Mouse (Mus musculus): ENCODE results near the gene Slc7a5. TPM values are rescaled to one million over a fixed set of nuclear protein-coding genes. Genes with fewer than 3 reads are reported as not detected.

Gene Slc7a5
- polyA plus RNA-seq, 2 experiments from 2014 or later: 1.8 to 3.3 TPM

DNA sequence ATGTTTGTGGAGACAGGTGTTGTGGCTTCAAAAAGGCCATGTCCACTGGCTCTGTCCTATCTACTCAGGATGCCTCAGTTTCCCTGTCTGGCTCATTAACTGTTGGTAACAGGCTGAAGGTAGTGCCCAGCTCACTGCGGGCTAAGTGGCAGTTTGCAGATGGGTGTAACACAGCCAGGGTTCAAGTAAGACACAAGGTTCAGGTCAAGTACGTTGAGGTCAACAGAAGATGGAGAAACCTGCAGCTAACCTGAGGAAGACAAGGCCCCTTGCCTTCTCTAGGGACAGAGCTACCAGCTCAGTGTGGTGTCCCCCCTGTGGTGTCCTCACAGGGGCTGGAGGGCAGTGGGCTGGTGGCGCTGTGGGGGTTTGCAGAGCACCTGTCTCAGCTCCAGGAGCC lies 27.8 kb downstream of the Slc7a5 start:
- no peak for ATAC-seq

DNA sequence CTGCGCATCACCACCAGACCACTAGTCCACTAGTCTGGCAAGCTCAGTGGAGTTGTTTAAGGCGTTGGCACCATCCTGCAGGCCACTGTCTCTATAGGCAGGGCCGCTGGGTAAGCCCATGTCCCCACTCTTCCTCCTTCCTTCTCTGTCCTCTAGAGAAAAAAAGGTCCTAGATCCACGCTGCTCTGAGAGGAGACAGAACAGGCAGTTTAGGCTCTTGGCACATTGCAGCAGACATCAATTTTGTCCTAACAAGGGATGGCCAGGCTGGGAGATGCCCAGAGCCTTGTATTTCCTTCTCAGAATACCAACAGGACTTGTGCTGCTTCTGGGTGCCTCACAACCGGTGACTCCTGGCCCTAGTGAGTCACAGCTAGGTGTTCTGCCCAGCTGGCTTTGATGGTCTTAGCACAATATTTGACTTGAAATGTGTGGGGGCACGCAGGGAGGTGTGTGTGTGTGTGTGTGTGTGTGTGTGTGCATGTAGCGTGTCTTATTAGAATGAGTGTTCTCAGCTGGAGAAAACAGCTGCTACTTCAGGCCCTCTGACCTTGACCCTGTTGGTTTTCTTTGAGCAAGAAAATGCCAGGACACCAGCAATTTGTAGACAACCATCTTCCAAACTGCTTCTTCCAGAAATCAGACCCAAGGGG lies 29.5 kb downstream of the Slc7a5 start:
- ATAC-seq: no peak

DNA sequence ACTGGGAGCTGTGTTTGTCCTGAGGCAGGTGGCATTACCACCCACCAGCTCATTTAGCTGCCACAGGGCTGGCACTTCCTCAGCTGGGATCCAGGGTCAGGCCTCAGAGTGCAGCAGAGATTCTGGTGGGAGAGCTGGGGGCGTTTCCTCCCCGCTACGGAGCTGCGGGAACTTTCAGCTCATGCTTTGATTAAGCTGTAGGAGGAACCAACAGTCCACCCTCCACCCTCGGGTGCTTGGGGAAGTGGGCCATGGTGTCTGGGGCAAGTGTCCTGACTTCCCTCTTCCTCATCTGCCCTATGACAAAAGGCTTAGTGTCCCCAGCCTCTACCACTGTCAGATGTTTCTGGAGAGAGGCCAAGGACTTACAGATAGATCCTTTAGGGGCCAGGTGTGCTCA lies 30.3 kb downstream of the Slc7a5 start:
- ATAC-seq: no peak

DNA sequence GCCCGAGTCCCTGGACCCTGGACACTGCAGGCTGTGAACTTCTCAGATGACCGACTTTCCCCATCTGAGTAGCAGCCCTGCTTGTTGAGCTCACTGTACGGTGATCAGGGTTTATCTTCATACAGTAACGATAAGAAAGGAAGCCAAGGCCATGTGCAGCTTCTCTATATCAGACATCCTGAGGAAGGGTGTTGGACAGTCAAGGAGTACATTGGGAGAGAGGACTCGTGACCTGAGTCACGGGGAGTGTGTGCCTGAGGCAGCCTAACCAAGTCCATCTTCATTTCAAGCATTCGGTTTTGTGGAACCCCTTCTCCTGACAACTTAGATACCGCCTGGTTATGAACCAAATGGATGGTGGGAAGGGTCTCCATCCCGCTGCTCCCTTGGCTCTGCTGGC lies 32.0 kb downstream of the Slc7a5 start:
- ATAC-seq: no peak

DNA sequence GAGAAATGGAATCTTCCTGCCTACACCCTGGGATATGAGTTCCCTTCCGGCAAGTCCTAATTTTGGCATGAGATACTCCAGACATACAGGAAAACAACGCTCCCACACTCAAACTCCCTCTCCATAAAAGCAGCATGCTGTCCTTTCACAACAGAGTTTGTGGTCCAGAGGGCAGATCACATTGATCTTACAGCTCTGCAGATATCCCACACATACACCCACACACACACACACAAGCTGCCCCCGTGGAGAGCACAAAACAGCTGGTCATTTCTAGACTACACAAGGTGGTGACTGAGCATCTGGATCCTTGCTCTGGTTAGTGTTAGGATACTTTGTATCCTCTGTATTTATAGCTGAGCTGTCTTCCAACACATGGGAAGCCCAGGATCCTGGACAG lies 32.4 kb downstream of the Slc7a5 start:
- no peak for ATAC-seq

DNA sequence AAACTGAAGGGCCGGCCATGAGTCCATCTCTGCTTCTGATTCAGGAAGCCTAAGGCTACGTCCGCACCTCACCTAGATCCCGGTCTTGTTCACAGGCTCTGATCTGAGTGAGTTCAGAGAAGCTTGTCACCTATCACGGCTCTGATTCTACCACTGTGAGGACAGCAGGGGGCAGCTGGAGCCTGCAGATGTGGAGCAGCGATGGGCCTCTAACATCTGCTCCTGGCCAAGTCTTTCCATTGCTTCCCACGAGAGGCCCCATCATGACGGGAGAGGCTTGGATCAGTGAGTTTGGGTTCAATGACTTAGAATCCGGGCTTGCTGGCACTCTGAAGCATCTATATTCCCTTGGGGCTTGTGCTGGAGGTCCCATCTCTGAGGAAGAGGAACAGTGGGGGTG lies 33.5 kb downstream of the Slc7a5 start:
- no peak for ATAC-seq

DNA sequence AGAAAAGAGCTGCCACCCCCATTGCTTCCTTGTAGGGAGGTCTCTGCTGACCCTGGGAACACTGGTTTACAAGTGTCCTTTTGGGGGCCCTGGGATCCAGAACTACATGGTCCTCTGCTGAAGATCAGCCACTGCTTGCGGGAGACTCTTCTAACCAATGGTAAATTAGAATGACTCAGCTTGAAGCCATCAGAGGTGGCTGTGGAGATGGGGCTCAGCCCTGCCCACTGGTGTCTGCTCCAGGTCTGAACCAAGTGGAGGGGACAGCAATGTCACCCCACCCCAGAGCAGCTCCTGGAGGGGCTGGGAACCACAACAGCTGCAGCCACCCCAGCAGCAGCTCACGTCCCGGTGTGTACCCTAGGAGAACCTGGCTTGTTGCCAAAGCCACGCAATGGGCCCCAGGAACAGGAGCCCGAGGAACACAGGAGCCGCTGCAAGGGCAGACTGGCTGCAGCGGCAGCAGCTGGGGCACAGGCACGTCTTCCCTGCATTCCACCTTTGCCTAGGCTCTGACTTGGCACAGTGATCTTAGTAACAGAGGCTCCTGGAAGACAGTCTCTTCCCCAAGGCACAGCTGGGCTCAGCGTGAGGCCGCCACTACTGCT lies 35.6 kb downstream of the Slc7a5 start:
- ATAC-seq: no peak

DNA sequence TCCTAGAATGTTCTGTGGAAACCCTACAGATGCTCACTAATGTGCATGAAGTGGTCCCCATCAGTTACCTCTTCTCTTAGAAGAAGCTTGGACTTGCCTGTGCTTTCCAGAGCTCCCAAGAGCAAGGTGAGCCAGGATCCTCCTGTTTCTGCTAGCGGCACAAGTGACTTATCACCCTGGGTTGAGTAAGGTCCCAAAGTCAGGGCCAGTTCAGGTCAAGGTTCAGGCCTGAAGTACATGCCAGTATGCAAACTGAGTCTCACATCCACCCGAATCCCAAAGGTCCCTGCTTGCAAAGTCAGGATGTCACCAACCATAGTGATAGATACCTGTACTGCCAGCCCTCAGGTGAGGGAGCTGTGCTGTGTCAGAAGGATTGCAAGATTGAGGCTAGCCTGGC lies 37.3 kb downstream of the Slc7a5 start:
- ATAC-seq: no peak

DNA sequence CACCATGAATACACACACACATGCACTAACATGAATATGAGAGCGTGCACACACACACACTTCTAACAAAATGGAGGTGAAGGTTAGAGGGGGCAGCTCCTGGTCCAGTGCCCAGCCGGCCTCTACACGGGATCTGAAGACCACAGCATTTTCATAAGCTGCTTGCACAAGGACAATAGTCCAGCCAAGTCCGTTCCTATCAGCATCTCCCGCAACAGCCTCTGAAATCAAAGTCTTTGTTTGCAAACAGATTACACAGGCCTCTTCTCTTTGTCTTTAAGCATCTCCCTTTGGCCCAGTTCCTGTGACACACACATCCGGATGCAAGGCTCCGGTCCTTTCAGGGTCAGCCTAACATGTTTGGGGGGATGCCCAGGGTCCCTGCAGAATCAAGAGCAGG lies 38.6 kb downstream of the Slc7a5 start:
- ATAC-seq: no peak

DNA sequence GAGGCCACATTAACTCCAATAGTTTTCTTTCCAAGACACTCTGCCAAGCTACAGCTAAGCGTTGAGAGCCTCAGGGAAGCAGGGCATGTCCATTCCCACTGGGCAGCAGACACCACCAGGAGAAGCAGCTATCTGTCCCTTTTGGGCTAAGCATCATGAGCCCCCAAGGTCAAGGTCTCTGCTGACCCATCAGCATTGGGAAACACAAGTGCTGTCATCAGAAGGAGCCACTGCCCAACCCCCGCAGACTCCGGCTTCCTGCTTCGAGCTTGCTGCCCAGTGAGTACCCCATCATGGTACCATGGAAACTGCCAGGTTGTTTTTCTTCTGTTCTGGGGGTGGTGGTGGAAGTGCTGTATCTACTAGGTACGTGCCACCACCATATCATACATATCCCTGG lies 39.3 kb downstream of the Slc7a5 start:
- no peak for ATAC-seq

DNA sequence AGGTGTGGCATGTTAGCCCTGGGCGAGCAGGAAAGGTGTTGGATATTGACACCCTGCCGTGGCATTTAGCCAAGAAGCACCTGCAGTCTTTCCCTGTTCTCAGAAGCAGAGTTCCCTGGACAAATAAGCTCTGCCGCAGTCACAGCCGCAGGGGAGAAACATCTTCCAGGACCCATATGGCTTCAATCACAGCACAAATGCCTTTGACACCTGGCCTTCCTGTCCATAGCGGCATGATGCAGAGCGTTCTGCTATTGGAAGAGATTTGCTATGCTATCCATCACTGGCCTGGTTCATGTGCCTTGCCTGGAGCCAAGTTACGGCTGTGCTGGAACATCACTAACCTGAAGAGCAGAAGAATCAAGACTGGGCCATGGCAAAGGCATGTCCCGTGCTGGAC lies 42.1 kb downstream of the Slc7a5 start:
- ATAC-seq: no peak

DNA sequence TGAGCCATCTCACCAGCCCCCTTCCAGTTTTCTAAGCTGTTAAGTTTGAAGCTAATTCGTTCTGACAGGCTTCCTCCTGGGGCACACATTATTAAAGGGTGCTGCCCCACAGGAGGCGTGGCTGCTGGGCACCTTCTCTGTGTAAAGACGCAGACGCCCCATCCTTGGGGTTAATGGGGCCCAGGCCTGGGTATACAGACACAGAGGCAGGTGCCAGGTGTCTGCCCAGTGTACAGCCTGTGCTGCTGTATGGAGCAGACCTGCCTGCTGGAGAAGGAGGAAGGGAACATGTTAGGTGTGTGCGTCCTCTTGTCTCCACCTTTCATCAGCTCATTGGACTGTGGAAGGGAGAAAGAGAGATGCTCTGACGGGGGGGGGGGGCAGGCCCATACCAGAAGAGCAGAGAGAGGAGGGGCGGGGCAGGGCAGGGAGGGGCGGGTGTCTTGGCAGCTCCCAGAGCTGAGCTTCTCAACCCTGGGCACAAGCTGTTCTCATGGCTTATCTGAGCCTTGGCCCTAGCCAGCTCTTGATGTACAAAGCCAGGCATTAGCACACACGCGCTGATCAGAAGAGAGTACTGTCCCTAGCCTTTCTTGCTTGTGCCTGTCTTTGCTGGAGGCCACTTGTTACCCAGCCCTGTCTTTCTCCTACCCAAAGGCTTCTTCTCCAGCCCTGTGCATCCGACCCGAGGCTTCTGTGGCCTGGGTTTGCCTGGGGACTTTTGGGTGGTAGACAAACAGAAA lies 45.5 kb downstream of the Slc7a5 start:
- no peak for ATAC-seq

DNA sequence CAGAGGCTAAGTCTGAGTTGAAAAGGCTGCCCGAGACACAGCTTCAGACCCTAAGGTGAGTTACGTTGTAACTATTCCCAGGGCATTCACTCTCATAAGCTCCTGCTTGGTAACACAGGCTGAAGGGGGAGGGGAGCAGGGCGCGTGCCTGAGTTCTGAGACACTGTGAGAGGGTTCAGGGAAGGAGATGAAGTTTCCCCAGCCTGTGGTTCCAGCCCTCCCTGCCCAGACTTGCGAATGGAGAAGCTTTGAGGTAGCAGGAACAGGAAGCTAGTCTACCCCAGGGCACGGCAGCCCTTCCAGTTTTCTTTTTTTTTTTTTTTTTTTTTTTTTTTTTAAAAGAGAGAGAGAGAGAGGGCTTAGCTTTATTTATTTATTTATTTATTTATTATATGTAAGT lies 46.2 kb downstream of the Slc7a5 start:
- ATAC-seq: no peak

DNA sequence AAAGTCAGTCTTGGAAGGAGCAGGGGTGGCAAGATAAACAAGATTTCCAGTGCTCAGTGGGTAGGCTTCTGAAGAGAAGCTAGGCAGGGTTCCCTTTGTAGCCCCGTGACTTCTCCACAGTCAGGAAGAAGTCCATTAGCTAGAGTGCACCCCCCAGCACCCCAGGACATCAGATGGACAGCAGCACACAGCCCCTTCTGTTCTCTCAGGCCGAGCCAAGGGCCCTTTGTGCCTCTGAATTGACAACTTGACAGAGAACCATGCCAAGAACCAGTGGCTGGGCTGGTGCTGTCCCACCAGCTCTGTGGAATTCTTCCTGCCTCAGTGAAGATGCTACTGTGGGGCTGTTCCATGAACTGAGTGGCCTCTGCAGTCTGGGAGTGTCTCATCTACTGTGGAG lies 49.7 kb downstream of the Slc7a5 start:
- no peak for ATAC-seq

DNA sequence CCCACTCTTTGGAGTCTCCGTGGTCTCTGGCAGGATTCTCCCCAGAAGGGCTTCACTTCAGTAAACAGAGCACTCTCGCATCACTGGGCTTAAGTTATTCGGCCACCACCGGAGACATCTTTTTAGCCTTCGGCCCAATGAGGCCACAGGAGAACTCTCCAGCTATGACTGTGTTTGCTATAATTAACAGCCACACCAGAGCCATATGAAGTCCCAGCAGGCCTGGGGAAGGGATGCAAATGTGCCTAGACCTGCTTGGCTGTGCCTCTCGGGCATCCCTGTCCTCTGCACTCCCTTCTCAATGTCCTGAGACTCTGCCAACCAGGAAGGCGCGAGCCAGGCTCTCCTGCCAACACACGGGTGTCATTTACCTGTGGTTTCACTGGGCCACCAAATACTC lies 50.2 kb downstream of the Slc7a5 start:
- no peak for ATAC-seq

DNA sequence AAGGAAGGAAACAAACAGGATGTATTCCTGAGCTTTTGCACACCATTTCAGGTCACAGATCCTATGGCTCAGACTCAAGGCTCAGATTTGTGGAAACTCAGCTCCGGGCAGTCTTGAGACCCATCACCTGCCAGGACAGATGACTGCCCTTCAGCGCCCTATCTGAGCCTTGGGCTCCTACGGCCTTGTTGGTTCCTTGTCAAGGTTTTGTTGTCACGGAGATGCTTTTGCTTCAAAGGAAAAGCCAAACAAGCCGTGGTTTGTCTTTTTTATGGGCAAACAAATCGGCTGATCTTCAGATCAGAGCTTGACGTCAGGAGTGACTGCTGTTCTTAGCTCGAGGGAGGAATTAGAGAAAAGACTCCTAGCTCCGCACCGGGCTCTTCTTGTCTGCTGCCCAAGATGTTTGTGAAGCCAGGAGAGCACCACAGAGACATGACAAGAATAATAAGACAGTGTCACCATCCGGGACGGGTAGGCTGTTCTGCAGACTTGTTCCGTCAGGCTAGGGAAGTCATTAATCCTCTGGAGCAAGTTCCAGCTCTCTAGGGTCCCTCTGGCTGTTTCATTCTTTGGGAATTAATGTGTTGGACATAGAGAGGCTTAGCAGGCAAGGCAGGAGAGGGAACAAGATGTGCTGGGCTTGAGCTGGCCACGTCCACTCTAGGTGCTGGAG lies 51.3 kb downstream of the Slc7a5 start:
- no peak for ATAC-seq

DNA sequence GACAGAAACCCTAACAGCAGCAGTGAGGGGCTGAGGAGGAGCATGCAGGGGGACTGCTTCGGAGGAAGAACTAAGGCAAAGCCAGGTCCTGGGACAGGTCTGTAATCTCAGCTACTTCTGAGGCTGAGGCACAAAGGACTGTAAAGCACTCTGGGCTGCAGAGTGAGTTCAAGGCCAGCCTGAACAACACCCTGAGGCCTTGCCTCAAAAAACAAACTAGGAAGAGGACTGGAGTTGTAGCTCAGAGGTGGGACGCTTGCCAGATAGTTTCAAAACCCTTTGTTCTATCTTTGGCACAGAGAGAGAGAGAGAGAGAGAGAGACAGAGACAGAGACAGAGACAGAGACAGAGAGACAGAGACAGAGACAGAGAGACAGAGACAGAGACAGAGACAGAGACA lies 53.9 kb downstream of the Slc7a5 start:
- no peak for ATAC-seq

DNA sequence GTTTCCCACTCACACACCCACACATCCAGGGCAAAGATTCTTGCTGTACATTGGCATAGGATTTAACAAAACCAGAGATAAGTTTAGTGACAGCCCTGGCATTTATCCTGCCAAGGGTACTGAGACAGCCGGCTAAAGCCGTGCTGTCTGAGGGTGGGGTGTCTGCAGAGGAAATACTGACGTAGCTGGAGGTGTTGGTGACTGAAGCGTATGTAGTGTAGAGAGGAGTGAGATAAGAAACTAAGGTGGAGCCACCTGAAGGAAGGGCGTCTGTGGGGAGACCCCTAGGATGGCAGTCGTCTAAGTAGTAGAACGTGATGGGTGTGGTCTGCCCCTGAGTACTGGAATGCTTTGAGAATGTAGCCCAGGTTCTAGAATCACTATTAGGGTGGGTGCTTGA lies 55.0 kb downstream of the Slc7a5 start:
- ATAC-seq: peak; percentile 46

DNA sequence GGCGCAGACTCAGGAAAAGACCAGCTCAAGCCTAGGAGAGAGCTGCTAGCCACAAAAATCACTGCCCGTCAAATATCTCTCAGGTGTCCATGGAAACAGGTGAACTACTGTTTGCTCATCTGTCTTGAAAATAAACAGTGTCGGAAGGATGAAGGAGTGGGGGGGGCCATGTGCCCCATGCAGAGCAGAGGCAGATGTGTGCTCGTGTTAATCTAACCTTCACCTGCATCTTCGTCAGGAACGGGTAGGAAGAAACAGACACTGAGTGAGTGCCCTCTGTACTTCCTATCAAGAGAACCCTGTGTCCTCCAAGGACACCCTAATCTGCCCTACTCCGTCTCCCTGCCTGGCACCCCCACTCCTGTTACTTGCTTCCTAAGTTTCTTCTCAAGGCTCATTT lies 55.8 kb downstream of the Slc7a5 start:
- ATAC-seq: no peak

DNA sequence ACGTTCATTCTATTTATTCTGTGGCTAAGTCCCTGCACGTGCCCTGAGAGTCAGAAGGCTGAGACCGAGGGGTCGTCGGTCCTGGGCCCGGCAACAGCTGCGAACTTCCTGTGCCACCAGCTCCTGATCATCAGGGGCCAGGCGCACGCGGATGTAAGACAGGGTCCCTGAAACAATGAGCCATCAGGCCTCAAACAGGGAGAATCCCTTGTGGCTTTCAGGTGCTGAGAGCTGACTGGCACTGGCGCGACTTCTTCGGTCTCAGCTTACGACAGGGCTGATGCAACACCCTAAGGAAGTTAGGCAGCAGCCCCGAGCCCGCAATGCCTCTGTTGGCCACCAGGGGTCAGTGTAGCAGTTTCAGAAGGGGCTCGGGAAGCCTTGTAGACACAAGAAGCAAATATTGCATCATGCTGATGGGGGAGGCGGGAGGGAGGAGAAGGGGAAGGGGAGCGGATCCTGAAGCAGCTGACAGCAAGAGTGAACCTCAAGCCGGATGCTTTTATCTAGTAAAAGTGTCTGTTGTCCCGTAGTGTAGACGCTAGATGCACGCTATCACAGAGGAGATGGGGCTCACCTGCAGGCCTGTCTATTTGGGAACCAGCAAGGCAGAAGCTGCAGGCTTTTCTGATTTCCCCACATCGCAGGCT lies 56.5 kb downstream of the Slc7a5 start:
- peak; percentile 85 for ATAC-seq

DNA sequence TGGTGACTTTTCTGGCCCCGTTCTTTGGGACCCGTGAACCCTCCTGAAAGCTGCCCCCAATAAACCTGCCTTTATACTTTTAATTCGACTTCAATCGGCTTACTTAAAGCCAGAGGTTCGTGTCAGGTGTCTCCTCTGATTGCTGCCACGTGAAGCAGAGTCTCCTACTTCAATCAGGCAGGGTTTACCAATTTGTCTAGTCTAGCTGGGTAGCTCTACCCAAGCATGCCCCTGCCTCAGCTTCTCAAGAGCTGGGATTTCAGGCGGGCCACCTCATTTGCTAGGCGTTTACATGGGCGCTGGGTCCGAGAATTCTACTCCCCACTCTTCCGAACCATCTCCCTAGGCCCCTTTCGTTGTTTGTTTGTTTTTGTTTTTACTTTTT lies 57.1 kb downstream of the Slc7a5 start:
- ATAC-seq: no peak

DNA sequence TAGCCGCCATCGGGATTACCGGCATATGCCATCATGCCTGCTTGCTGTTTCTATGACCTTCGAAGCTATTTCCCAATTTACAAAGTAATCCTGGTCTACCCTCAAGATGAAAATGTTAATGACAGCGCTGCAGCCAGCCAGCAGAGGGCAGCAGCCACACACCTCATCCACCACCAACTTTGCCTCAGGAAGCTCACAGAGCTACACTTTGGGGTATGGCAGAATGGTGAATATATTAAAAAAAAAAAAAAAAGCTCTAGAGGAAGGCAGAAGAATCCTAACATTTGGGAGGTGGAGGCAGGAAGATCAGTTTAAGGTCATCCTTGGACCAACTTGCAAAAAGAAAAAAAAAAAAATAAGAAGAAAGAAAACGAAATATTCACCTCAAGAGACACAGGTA lies 57.5 kb downstream of the Slc7a5 start:
- peak; percentile 54 for ATAC-seq

DNA sequence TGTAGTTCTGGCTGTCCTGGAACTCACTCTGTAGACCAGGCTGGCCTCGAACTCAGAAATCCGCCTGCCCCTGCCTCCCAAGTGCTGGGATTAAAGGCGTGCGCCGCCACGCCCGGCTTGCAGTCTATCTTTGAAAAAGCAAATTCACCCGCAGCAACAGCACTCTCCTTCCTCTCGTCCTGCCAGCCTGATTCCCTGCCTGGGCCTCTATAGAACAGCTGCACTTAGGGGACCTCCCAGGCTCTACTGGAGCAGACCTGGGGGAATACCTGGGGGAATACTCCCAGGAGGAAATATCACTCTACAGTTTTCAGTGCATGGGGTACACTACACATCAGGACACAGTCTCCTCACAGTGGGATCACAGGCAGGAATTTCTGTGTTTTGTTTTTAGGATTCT lies 58.2 kb downstream of the Slc7a5 start:
- ATAC-seq: no peak
